Mouse (Mus musculus) forebrain, embryonic 11.5 days (tissue): Measurements from ENCODE around the gene Tpo. TPM values are rescaled to one million over a fixed set of nuclear protein-coding genes. Genes with fewer than 3 reads are reported as not detected.

Experiments
- ATAC-seq: fragments of 200-750 bp; cut with Nextera tagmentation; replicated peaks from 2 replicates; pipeline ENCODE4 v1.8.0; 2017; ENCODE audit warnings: moderate TSS enrichment; ENCODE audit not compliant: low FRiP score
- DNase-seq: peaks from one replicate; pipeline ENCODE4 v3.0.0-alpha.2; 2017; ENCODE audit warnings: low spot score
- H3K27ac ChIP-seq: fragments of 300-500 bp; sonication (generic); 2 replicates; pipeline ENCODE4 v1.5.1; 2014; ENCODE audit warnings: low read depth, low read length
- H3K27me3 ChIP-seq: fragments of 300-500 bp; sonication (generic); 2 replicates; pipeline ENCODE4 v1.6.1; 2014; ENCODE audit warnings: mild to moderate bottlenecking, low read length, mixed read lengths; ENCODE audit not compliant: control insufficient read depth, insufficient read depth
- H3K36me3 ChIP-seq: fragments of 300-500 bp; sonication (generic); 2 replicates; pipeline ENCODE4 v1.6.1; 2014; ENCODE audit warnings: mild to moderate bottlenecking, low read length, moderate library complexity, mixed read lengths; ENCODE audit not compliant: control insufficient read depth, insufficient read depth
- H3K4me1 ChIP-seq: fragments of 300-500 bp; sonication (generic); replicated peaks from 2 replicates; pipeline ENCODE4 v1.6.1; 2014; ENCODE audit warnings: low read length, mixed read lengths; ENCODE audit not compliant: control insufficient read depth, insufficient read depth
- H3K4me2 ChIP-seq: fragments of 300-500 bp; sonication (generic); 2 replicates; pipeline ENCODE4 v1.6.1; 2014; ENCODE audit warnings: low read depth, mild to moderate bottlenecking, low read length, moderate library complexity, mixed read lengths; ENCODE audit not compliant: severe bottlenecking
- H3K4me3 ChIP-seq: fragments of 300-500 bp; sonication (generic); 2 replicates; pipeline ENCODE4 v1.5.1; 2014; ENCODE audit warnings: low read depth, low read length
- H3K9ac ChIP-seq: fragments of 300-500 bp; sonication (generic); 2 replicates; pipeline ENCODE4 v1.6.1; 2014; ENCODE audit warnings: low read length
- H3K9me3 ChIP-seq: fragments of 300-500 bp; sonication (generic); 2 replicates; pipeline ENCODE4 v1.6.1; 2016; ENCODE audit warnings: low read length, mixed read lengths; ENCODE audit not compliant: control insufficient read depth
- WGBS: fragments of 180-500 bp; shearing (Covaris S2); extraction: QIAGEN DNeasy Blood & Tissue Kit; methylation state at CpG from one replicate; pipeline ENCODE4 v1.1.7; 2014; 5-methylcytosine and 5-hydroxymethylcytosine counted together
- polyA plus RNA-seq: library from polyadenylated mRNA; unstranded; fragments of >200 nt; fragmentation: Nextera tagmentation; extraction: Ambion mirVana; gene quantifications from 2 replicates; pipeline ENCODE4 v1.2.1, GENCODE M21; 2014

Tpo gene
- polyA plus RNA-seq, 1 experiment from 2014 or later, result not detected

GRCm38 (mm10) chr12:30109646-30110605 lies 22.5 kb downstream of the Tpo start:
- no peak for DNase-seq
- Histone ChIP-seq H3K27ac (no peak overlapping the region), H3K4me1 (no peaks in the 10 kb centered on the region), H3K4me3 (no peak overlapping the region), H3K9ac (no peak overlapping the region), H3K27me3 (no peaks in the 10 kb centered on the region), H3K9me3 (no peaks in the 10 kb centered on the region), H3K36me3 (no peaks in the 10 kb centered on the region), H3K4me2 (no peak overlapping the region)
- WGBS, result 78% methylated on average over 14 of the region's 14 CpGs
- no peak for ATAC-seq

- Histone ChIP-seq H3K4me3 (no peak overlapping the region), H3K27ac (no peak overlapping the region), H3K9me3 (no peaks in the 10 kb centered on the region), H3K27me3 (no peaks in the 10 kb centered on the region), H3K4me1 (no peaks in the 10 kb centered on the region), H3K9ac (no peak overlapping the region), H3K4me2 (no peak overlapping the region), H3K36me3 (no peaks in the 10 kb centered on the region)
- DNase-seq (no peak), ATAC-seq (no peak)
- 38% methylated on average over 29 of the region's 29 CpGs for WGBS
Measured at GRCm38 (mm10) chr12:30102891-30103565, 29.4 kb downstream of the Tpo start.

GRCm38 (mm10) chr12:30092081-30092480 lies 40.3 kb downstream of the Tpo start:
- DNase-seq (no peak), ATAC-seq (no peak)
- no peaks in the 10 kb centered on the region for H3K4me1 ChIP-seq
- H3K27ac ChIP-seq, result no peak overlapping the region
- no peak overlapping the region for H3K4me3 ChIP-seq
- no peak overlapping the region for H3K9ac ChIP-seq
- no peaks in the 10 kb centered on the region for H3K9me3 ChIP-seq
- no peaks in the 10 kb centered on the region for H3K36me3 ChIP-seq
- no peaks in the 10 kb centered on the region for H3K27me3 ChIP-seq
- 93% methylated on average over 5 of the region's 5 CpGs for WGBS
- no peak overlapping the region for H3K4me2 ChIP-seq

GRCm38 (mm10) chr12:30083971-30084370 lies 48.5 kb downstream of the Tpo start:
- Histone ChIP-seq H3K36me3 (no peaks in the 10 kb centered on the region), H3K9me3 (no peaks in the 10 kb centered on the region), H3K4me1 (no peaks in the 10 kb centered on the region), H3K4me3 (no peak overlapping the region), H3K9ac (no peak overlapping the region), H3K27ac (no peak overlapping the region), H3K4me2 (no peak overlapping the region), H3K27me3 (no peaks in the 10 kb centered on the region)
- WGBS, result 94% methylated on average over 3 of the region's 3 CpGs
- no peak for ATAC-seq
- DNase-seq, result no peak

GRCm38 (mm10) chr12:30077056-30077455 lies 55.4 kb downstream of the Tpo start:
- ATAC-seq (no peak), DNase-seq (no peak)
- Histone ChIP-seq H3K36me3 (no peaks in the 10 kb centered on the region), H3K9ac (no peak overlapping the region), H3K4me2 (no peak overlapping the region), H3K27me3 (no peaks in the 10 kb centered on the region), H3K4me1 (no peaks in the 10 kb centered on the region), H3K4me3 (no peak overlapping the region), H3K9me3 (no peaks in the 10 kb centered on the region), H3K27ac (no peak overlapping the region)
- WGBS, result 90% methylated on average over 11 of the region's 11 CpGs

GRCm38 (mm10) chr12:30076316-30076715 lies 56.1 kb downstream of the Tpo start:
- H3K9me3 ChIP-seq, result no peaks in the 10 kb centered on the region
- no peak overlapping the region for H3K27ac ChIP-seq
- H3K4me1 ChIP-seq, result no peaks in the 10 kb centered on the region
- ATAC-seq (no peak), DNase-seq (no peak)
- 87% methylated on average over 2 of the region's 2 CpGs for WGBS
- H3K4me3 ChIP-seq, result no peak overlapping the region
- no peaks in the 10 kb centered on the region for H3K36me3 ChIP-seq
- no peaks in the 10 kb centered on the region for H3K27me3 ChIP-seq
- H3K9ac ChIP-seq, result no peak overlapping the region
- no peak overlapping the region for H3K4me2 ChIP-seq

- no peak overlapping the region for H3K4me3 ChIP-seq
- H3K4me2 ChIP-seq, result no peak overlapping the region
- WGBS, result 76% methylated on average over 2 of the region's 2 CpGs
- H3K9me3 ChIP-seq, result no peaks in the 10 kb centered on the region
- no peaks in the 10 kb centered on the region for H3K27me3 ChIP-seq
- H3K36me3 ChIP-seq, result no peaks in the 10 kb centered on the region
- H3K4me1 ChIP-seq, result no peaks in the 10 kb centered on the region
- ATAC-seq (no peak), DNase-seq (no peak)
- no peak overlapping the region for H3K9ac ChIP-seq
- H3K27ac ChIP-seq, result no peak overlapping the region
Measured at GRCm38 (mm10) chr12:30069321-30069720, 63.1 kb downstream of the Tpo start.

GRCm38 (mm10) chr12:30067806-30068205 lies 64.6 kb downstream of the Tpo start:
- Histone ChIP-seq H3K36me3 (no peaks in the 10 kb centered on the region), H3K9me3 (no peaks in the 10 kb centered on the region), H3K27ac (no peak overlapping the region), H3K4me2 (no peak overlapping the region), H3K4me3 (no peak overlapping the region), H3K27me3 (no peaks in the 10 kb centered on the region), H3K4me1 (no peaks in the 10 kb centered on the region), H3K9ac (no peak overlapping the region)
- no peak for DNase-seq
- ATAC-seq, result no peak
- 91% methylated on average over 2 of the region's 2 CpGs for WGBS
